Mouse (Mus musculus): Measurements from ENCODE around the gene Cul1.
"Not testable (repeated sequence)": the region's sequence is repeated elsewhere in the genome, so short reads cannot be mapped to it uniquely, and the experiment has no call there.

The Cul1 gene

DNA sequence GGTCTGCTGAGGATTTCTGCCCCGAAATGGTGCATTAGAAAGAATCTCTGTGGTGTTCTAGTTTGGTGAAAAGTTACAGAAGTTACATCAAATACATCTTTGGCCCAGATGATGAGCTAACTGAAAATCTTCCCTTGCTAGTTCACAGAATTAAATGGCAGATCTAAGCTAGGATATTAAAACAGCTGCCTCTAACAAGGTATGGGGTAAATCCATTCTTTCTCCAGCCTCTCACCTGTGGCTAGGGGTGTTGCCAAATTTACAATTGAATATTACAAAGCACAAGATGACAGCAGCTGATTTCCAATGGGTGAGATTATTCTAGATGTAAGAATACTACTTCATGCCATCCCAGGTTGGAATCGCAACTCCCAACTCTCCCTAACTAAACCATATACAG lies at the start of gene Cul1:
TSS of gene Cul1 (plus strand) at position 301 of the 400 bp plus-strand sequence.
- DNase-seq, result no peak

DNA sequence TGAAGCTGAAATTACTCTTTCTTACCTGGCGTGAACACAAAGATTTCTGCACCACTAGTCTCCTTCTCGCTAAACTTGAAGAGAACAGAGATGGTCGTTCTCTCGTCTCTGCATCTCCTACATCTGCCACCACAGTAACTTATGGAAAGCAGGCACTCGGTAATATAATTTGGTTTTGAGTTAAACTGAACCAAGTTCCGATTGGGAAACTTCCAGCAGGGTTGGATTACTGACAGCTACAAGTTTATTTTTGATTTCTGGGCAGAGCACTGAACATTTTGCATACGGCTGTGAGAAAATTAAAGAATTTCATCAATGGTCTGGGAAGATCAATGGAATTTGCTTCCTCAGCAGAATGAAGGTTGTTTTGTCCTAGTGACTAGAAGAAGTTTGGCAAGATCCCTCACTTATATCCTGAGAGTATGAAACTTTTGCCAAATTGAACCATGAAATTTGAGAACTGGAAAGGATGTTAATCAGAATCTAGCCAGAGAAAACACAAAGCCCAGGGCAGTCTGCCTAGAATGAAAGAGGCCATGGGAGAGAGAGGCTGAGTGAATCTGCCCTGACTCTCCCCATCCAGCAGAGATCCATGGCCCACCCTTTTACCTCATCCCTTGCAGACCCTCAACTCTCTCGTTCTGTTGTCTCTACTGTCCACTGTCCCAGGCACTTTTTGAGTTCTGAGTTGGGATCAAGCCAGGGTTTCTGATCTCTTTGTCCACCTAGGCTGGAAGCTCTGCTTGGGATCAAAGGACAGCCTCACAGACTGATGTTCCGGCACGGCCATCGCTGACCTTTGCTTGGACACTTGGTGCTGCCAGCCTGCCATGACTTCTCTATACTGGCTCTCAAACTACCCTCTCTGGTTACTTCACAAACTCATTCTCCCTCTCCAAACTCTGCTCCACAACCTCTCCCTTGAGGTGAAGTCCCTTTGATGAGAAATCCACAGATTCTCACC lies 48.5 kb upstream of the Cul1 start:
- DNase-seq, result no peak

DNA sequence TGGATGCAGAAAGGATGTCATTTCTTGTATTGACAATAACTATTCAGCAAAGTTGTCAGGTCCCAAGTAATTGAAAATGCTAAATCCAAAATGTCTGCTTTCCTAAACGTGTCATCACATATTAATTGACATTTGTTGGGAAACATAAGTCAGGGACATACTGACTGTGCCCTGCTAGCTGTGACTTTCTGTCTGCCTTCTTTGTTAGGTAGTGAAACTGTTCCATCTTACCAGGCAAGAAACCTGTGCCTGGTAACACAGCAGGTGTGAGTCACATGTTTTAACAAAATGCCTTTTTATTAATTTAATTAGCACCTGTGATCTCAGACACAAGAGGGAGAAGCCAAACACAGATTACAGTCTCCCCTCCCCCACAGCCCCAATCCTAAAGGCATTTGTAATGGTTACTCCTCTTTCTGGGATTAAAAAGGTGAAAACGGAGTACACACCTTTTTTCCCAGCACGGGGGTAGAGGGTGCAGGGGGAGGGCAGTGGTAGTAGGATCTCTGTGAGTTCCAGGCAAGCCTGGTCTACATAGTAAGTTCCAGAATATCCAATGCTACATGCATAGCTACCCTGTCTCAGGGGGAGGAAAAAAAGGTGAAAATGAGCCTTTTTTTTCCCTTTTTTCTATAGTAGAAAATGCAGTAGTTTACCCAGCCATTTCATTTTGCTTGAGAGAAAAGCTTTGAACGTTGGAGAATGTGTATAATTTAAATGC lies 40.2 kb upstream of the Cul1 start:
- DNase-seq, result no peak

DNA sequence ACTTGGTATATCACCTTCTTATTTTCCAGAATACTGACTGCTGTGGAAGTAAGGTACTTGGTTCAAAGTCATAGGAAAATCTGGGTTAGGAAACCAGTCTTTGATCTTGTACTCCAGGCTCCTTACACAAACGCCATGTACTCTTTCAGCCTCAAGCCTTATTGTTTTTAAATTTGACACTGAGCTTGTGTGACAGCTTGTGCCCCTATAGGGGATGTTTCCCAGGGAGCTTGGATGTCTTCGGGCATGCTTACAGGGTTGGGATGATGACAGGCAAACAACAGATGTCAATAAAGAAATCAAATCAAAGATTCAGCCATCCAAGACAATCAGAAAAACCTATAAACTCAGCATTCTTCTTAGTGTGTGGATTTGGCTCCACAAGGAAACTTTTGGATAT lies 39.5 kb upstream of the Cul1 start:
- no peak for DNase-seq

DNA sequence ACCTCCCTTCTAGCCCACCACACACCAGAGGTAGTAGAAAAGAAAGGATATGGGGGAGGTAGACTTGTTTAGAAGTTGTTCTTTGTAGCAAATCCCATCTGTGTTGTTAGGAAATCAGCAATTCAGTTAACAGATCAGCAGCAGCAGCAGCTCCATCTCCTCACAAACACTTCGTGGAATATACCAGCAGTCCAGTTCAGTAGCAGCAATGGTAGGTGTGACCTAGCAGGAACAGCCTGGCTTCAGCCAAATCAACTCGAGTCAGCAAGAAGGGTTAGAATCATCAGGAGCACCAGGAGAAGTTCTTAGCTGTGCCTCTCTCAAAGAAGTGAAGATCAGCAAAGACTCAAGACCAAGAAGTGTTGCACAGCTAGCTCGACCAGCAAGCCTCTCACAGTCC lies 34.5 kb upstream of the Cul1 start:
- DNase-seq, result no peak

DNA sequence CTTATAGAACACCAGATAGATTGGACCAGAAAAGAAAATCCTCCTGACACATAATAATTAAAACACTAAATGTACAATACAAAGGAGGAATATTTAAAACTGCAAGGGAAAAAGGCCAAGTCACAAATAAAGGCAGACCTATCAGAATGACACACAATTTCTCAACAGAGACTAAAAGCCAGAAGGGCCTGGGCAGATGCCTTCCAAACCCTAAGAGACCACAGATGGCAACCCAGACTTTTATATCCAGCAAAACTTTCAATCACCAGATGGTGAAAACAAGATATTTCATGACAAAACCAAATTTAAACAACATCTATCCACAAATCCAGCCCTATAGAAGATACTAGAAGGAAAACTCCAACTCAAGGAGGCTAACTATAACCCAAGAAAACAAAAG lies 33.0 kb upstream of the Cul1 start:
- no peak for DNase-seq

DNA sequence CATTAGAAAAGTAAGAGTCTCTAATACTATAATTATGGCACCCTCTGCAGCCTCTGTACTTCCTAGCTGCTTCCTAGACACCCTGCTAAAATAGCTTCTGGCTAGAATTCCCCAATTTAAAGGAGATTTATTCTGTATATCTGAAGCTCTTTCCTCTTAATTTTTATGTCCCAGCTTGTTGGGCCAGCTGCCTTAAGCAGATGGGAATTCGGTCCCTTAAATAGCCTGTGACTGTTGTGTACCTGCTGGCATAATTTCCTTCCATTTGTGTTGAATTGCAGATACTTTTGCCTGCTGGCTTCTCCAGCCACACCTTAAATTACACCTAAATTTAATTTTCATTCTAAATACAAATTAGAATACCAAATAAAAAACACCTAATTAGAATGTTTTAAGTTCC lies 32.0 kb upstream of the Cul1 start:
- no peak for DNase-seq

DNA sequence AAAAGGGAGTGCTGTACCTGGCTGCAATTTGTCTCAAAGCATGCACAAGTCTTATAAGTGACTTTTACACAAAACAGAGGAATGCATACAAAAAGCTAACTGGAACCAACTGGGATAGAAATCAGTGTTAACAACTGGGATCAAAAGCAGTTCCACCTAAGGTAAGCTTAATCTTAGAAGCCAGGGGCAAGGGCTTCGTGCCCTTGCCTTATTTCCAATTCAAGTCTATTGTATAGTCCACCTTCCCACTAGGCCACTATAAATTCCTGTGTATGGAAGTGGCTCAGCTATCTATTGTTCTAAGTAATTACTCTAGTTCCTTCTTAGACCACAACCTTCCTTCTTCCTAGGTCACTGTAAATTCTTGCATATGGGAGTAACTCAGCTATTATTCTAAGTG lies 27.1 kb upstream of the Cul1 start:
- no peak for DNase-seq

DNA sequence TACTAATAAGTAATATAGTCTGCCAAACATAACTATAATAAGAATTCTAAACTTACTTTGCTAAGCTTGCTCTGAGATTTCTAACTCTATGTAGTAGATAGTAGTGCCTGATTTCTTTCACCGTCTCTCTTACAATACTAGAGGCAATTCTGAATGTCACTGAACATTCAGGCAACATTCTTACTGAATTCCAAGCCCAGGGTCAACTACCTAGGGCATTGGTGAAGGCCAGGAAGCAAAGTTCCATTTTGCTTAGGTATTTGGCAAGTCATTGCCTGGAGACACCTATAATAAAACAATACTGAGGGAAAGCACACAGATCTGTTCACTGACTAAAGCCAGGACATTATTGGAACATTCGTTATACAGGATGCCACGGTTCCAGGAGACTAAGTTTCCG lies 26.6 kb upstream of the Cul1 start:
- DNase-seq, result not testable (repeated sequence)

DNA sequence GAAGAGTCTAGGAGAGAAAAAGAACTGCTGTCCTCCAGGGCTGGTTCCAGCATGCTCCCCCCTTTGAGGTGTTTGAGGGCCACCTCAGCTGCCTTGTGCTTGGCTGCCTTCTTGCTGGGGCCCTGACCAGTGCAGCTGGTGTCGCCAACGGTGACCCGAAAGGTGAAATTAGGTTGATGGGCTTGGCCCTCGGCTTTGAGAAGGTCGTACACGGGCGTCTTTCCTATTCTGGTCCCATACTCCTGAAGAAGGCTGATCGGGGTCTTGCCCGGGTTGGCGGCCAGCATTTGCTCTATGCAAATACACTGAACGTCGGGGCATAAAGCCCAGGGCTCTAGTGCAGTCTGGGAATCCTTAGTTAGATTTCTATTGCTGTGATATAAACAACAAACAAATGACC lies 20.4 kb upstream of the Cul1 start:
- DNase-seq, result not testable (repeated sequence)

DNA sequence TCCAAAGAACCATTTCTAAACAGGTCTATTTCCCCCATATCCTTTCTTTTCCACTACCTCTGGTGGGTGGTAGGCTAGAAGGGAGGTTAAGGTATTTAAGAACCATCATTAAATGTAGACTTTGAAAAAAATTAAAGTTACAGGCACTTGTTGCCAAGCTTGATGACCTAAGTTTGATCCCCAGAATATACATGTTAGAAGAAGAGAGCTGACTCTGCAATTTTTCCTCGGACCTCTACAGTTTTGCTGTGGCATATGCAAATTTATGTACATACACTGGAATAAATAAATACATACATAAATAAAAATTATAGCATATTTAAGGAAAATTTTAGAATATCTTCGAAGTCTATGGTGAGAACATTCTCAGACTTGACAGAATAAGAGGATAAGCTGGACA lies 13.1 kb upstream of the Cul1 start:
- DNase-seq, result no peak

DNA sequence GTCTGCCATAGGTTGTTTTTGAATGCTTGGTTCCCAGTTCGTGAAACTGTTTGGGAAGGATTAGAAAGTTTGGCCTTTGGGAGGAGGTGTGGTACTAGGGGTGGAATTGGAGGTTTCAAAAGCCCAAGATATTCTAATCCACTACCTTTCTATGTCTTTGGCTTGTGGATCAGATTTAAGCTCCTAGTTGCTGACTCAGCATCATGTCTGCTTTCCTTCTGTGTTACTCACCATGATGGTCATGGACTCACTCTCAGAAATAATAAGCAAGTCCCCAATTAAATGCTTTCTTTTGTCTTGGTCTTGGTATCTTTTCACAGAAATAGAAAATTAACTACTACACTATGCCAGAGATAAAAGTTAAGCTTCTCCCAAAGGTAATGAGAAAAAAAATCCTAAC lies 5.5 kb upstream of the Cul1 start:
- no peak for DNase-seq

DNA sequence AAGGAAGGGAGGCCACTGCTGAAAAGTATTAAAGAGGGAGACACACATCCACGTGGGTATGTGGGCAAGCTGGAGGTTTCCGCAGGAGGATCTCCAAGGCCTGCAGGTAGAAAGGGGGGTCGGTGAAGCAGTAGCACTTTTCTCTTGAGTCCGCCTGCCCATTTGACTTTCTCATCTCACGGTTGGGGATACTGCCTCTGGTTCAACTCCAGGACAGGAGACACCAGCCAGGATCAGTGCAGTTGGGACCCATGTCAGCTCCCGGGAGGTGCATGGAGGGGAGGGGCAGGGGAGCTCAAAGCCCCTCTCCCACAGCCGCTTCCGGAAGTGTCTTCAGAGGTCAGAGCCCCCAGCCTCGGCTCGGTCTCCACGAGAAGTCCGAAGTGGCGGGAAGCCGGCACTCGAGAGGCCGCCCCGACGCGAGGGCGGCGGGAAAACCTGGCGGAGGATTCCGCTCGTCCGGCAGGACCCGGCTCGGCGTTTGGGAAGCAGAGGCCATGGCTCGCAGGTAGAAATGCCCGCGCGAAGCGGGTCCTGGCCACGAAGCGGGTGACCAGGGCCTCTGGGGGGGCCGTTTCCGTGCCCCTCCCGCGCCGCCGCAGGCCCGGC lies 428 bp downstream of the Cul1 start:
- DNase-seq, result peak; percentile 48 to 64

DNA sequence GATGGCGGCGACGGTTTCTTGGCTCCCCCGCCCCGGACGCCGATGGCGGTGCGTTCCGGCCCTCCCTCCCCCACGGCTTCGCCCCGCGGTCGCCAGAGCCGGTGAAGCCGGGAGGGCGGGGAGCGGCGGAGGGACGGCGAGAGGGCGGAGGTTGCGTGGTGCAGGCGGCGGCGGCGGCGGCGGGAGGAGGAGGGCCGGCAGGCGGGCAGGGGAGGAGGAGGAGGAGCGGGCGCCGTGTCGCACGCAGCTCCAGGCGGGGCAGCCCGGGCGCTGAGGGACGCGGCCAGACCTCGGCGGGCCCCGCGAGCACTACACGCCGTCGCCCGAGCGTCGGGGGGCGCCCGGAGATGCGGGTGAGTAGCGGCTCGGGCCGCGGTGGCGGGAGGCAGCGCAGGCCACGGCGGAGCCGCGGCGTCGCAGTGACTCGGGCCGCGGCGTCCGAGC lies 955 bp downstream of the Cul1 start:
- DNase-seq, result peak in 1 of 2 experiments; percentile 77

DNA sequence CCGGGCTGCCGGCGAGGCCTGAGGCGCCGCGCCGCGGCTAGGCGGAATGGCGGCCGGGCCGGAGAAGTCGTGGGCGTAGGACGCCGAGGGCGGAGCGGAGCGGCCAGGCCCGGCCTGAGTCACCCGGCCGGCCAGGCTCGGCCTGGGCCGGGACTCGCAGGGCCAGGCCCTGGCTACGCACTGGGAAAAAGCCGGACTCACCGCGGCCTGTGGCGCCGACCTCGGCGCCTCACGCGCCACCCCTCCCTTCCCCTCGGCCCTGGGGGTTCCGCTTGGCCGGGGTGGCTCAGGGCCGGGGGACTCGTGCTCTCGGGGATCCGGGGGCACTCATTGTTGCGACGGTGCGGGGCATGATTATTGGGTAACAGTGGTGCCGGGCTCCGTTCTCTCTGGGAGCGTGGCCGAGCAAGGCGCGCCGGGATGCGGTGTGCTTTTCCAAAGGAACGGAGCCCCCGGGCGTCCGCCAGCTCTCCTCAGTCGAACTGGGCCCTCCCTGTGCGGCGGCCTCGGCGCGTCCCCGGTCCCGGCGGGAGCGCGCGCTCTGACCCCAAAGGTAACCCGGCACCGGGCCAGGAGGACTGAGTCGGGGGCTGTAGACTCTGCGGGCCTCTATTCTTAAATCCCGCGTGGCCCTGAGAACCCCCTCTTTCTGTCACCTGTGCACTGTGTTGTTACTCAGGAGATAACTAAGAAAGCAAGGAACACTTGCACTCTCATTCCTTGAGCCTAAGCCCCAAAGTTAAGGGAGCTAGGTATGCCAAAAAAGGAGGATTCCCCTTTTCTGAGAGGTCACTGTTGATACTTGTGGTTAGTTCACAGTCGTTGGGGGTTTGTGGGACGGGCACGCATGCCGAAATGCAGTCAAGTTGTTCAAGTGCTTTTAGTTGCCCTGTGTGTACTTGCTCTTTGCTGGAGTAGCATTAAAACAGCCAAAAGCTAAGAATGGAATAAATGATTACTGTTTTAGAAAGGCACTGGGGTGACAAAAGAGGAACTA lies 1.7 kb downstream of the Cul1 start:
- peak; percentile 71 to 79 for DNase-seq

DNA sequence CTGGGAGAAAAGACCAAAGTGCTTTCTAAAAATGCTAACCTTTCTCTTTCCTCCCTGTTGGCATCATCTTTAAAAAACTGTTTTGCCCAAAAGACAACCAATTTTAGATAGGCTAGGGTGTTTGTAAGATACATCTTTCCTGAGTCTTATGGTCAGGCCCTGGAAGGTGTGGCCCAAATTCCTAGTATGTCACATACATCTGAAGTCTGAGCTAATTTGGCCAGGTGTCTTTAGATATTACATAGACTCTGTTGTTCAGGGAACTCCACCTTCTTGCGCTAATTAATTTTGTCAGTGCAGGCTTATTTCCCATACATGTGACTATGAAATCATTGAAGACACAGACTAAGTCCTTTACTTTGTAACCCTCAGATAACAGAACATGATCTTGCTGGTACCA lies 2.6 kb downstream of the Cul1 start:
- no peak for DNase-seq

DNA sequence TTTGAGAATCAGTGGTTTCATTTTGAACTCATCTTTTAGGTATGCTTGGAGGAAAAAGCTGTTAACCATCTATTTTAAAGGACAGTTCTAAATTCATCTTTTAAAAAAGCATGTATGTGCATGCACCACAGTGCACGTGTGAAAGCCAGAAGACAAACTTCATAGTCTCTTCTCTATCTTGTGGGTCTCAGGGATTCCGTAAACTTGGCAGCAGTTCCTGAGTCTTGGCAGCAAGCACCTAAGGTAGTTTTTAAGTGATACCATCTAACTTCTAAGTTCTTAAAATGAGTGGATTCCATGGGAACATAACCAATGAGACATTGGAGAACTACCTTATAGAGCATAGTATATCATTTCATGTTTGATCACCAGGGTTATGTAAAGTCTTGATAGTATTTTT lies 3.7 kb downstream of the Cul1 start:
- no peak for DNase-seq

DNA sequence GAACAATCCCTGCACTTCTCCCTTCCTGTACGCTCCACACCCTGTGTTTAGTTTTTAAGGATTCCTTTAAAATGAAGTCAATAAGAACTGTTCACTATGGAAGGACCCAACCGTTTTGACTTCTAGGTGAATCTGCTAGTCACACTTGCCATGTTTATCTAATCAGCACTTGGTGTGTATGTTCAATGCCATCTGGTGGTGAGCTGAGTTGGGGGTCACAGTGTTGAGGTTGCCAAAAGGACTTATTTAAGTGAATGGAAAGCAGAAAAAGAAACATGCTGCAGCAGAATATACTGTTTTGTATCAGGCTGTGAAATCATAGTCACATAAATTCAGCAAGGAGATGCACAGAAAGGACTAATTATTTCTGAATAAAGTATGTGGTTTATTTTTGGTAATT lies 12.2 kb downstream of the Cul1 start:
- peak; percentile 27 to 39 for DNase-seq

DNA sequence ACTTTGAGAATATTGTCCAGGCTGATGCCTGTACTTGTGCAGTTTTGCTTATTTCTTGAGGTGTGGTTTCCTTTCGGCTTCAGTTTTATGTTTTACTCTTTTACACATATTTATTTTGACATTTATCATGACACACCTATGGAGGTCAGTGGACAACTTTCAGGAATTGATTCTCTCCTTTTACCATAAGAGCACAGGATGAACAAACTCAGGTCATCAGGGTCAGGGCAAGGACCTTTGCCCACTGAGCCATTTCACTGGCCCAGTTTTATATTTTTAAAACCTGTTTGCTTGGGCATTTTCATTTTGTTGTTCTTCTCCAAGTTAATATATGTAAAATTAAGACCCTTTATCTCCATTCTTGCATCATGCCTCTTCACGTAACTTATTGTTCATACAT lies 13.3 kb downstream of the Cul1 start:
- no peak for DNase-seq

DNA sequence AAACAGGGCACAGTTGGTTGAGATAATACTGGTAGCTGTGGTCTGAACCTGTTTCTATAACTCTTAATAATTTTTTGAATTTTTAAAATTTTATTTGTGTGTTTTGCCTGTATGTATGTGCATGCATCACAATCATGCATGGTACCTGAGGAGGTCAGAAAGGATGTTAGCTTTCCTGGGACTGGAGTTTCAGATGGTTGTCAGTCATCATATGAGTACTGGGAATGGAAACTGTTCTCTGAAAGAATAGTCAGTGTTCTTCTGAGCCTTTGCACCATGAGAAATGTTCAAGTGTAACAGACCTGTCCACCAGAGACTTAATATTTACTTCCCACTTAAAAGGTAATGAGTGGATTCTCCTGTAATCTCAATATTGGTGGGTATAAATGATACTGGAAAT lies 13.9 kb downstream of the Cul1 start:
- DNase-seq, result no peak

DNA sequence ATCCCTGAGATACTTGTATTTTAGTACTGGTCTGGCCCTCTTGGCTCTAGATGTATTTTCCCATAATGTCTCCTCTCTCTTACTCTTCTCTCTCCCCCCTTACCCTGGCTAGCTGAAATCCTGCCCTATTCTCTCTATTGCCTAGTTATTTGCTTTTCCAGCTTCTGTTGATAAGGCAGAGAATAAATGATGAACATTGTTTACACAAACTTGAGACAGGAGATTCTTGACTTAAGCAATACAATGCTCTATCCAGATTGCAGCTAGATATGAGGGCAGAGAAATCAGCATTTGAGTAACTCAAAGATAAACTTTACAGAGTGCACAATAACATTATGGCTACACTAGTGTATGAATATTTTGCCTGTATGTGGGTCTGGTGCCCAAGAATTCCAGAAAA lies 16.6 kb downstream of the Cul1 start:
- no peak for DNase-seq

DNA sequence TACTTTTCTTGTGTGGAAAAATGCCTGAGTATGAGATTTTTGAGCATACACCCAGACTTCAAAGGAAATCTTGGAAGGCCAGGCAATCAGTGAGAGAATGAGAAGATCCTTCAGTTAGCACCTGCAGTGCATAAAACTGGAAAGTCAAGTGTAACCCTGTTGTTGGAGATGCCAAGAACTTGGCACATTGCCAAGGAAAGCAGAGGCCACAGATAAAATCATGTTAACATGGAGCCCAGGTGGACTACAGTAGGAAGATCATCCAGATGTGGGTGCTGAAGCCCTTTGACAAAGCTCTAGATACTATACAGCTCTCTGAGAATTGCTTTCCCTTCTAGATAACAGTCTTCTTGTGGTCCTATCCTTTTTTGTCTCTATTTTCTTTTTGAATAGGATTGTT lies 19.2 kb downstream of the Cul1 start:
- DNase-seq, result no peak

All from B cell, adult 2 months (primary cell).